Mouse (Mus musculus) kidney, adult 2 months (tissue): ENCODE data around the gene Arrb1.

Experiments used
- CTCF ChIP-seq: fragments of 200-500 bp; conservative IDR thresholded peaks from 2 replicates; pipeline ENCODE4 v1.5.1; 2011; ENCODE audit warnings: low read depth, mild to moderate bottlenecking, control low read depth, low read length, moderate library complexity, mixed read lengths; ENCODE audit not compliant: insufficient read depth, insufficient read length
- POLR2A ChIP-seq: fragments of 200-500 bp; IDR thresholded peaks from one replicate; pipeline ENCODE4 v1.6.1; 2011; ENCODE audit warnings: low read depth, low read length, control low read depth

DNA sequence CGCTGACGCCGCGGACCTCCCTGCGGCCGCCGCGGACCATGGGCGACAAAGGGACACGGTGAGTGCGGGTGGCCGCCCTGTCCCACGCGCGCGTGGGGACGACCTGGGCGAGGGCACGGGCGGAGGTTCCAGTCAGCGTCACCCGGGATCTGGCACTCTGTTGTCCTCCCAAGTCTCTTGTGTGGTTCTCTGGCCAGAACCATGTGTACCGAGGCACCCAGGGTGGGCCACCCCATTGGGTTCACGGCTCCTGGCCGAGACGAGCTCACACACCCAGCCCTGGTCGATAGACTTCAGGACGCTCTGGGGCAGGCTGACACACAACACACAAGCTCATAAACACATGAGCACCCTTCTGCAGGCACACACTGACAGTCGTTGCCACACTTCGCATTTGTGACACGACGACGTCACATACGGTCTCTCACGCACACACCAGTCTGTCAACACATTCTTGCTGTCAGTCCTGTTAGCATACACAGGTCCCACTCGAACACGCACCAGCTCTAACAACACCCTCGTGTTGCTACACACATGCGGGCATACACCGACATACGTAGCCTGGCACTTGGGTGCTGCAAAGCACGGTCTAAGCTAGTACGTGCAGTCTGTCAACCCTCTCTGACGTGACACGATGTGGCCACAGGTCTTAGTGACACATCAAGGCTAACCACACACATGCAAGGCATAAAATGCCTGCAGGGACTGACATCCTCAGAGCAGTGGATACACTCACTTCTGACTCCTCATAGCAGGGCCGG lies 655 bp downstream of the Arrb1 start:
- TF ChIP-seq POLR2A, result no peak
- no peak for TF ChIP-seq CTCF
